Mouse (Mus musculus): ENCODE measurements at regions not wholly inside any gene's neighbourhood (a gene's known extent, or its start where the extent isn't known, plus 50 kb on each side); places are given as distances from the start of the nearest gene placed in this dataset.
"Not testable (repeated sequence)": the region's sequence is repeated elsewhere in the genome, so short reads cannot be mapped to it uniquely, and the experiment has no call there.

DNA sequence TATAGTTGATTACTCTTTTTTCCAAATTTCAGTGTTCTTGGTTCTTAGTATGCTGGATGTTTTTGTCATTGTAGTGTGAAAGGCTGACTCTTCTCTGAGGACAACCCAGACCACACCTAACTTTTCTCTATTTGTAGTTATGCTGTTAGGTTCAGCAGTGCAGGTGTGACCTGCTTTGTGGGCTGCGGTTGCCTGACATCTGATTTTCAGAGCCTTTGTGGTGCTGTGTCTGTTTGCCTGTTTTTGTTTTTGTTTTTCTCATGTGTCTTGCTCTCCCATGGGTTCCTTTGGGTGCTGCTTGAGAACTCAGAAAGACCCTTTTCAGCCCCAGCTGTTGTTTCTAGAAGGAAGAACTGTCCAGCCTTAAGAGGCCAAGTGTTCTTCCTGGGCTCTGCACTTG, 52.0 kb upstream of the Trpm1 start:
- DNase-seq (ENCODE audit: low spot score) (no peak), ATAC-seq (replicated peaks; ENCODE audit: low FRiP score, low TSS enrichment, low read depth) (no peak)
- H3K4me2 ChIP-seq (ENCODE audit: low read length) = no peak overlapping the region
- no peaks in the 10 kb centered on the region for H3K27me3 ChIP-seq (replicated peaks; ENCODE audit: control insufficient read depth, insufficient read depth, low read length)
- H3K27ac ChIP-seq (ENCODE audit: low read depth) = no peak overlapping the region
- no peaks in the 10 kb centered on the region for H3K36me3 ChIP-seq (ENCODE audit: control insufficient read depth, insufficient read depth, low read length)
- H3K9me3 ChIP-seq (ENCODE audit: control insufficient read depth, low read length) = 0 out of 2 replicates have a peak, but pooled peaks cover 4% of the 10 kb centered on the region
- no peaks in the 10 kb centered on the region for H3K4me1 ChIP-seq (replicated peaks; ENCODE audit: control insufficient read depth, insufficient read depth, low read length)
- H3K4me3 ChIP-seq (ENCODE audit: low read depth, low read length) = no peak overlapping the region
- no peak overlapping the region for H3K9ac ChIP-seq (ENCODE audit: low read length)
- 92% methylated on average over 1 of the region's 1 CpGs for WGBS

DNA sequence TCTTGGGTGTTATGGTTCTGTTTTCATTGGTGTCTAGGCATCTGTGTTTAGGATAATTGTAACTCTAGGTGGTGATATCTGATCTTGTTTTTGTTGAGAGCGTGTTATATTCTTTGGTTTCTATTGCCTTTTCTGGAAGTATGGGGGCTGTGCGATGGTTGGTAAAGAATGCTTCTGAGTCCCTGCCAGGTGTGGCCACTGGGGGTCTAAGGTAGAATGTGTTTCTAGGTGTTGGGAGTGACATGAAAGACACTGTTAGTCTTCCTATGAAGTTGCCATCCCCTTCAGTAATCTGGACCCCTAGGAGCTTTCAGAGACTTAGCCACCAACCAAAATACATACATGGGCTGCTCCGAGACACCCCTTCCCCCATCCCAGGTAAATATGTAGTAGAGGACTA, 54.0 kb upstream of the Trpm1 start:
- no peaks in the 10 kb centered on the region for H3K4me1 ChIP-seq (replicated peaks; ENCODE audit: control insufficient read depth, insufficient read depth, low read length)
- ATAC-seq (replicated peaks; ENCODE audit: low FRiP score, low TSS enrichment, low read depth) = no peak
- no peak overlapping the region for H3K4me2 ChIP-seq (ENCODE audit: low read length)
- H3K36me3 ChIP-seq (ENCODE audit: control insufficient read depth, insufficient read depth, low read length) = no peaks in the 10 kb centered on the region
- 93% methylated on average over 3 of the region's 3 CpGs for WGBS
- no peaks in the 10 kb centered on the region for H3K9me3 ChIP-seq (ENCODE audit: control insufficient read depth, low read length)
- no peak overlapping the region for H3K27ac ChIP-seq (ENCODE audit: low read depth)
- H3K27me3 ChIP-seq (replicated peaks; ENCODE audit: control insufficient read depth, insufficient read depth, low read length) = no peaks in the 10 kb centered on the region
- no peak for DNase-seq (ENCODE audit: low spot score)
- H3K4me3 ChIP-seq (ENCODE audit: low read depth, low read length) = no peak overlapping the region
- no peak overlapping the region for H3K9ac ChIP-seq (ENCODE audit: low read length)

DNA sequence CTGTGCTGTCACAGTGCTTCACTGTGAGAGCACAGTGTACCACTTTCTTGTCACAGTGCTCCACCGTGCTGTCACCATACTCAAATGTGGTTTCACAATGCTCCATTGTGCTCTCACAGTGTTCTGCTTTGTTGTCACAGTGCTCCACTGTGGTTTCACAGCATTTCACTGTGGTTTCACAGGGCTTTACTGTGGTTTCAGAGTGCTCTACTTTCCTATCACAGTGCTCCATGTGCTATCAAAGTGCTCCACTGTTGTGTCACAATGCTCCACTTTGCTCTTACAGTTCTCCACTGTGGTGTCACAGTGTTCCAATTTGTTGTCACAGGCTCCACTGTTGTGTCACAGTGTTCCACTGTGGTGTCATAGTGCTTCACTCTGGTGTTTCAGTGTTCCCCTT, 63.6 kb upstream of the Trpm1 start:
- Histone ChIP-seq H3K4me1 (replicated peaks; ENCODE audit: control insufficient read depth, insufficient read depth, low read length) (no peaks in the 10 kb centered on the region), H3K9me3 (ENCODE audit: control insufficient read depth, low read length) (no peaks in the 10 kb centered on the region), H3K9ac (ENCODE audit: low read length) (no peak overlapping the region), H3K4me2 (ENCODE audit: low read length) (no peak overlapping the region), H3K36me3 (ENCODE audit: control insufficient read depth, insufficient read depth, low read length) (no peaks in the 10 kb centered on the region), H3K27ac (ENCODE audit: low read depth) (no peak overlapping the region), H3K27me3 (replicated peaks; ENCODE audit: control insufficient read depth, insufficient read depth, low read length) (no peaks in the 10 kb centered on the region), H3K4me3 (ENCODE audit: low read depth, low read length) (no peak overlapping the region)
- DNase-seq (ENCODE audit: low spot score) = no peak
- WGBS = 76% methylated on average over 1 of the region's 1 CpGs
- no peak for ATAC-seq (replicated peaks; ENCODE audit: low FRiP score, low TSS enrichment, low read depth)

DNA sequence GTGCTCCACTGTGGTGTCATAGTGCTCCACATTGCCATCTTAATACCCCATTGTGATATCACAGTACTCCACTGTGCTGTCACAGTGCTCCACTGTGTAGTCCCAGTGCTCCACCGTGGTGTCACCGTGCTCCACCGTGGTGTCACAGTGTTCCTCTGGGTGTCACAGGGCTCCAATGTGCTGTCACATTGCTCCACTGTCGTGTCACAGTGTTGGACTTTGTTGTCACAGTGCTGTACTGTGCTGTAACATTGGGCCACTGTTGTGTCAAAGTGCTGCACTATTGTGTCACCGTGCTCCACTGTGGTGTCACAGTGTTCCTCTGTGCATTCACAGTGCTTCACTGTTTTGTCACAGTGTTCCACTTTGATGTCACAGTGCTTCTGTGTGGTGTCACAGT, 64.6 kb upstream of the Trpm1 start:
- no peak for DNase-seq (ENCODE audit: low spot score)
- Histone ChIP-seq H3K9me3 (ENCODE audit: control insufficient read depth, low read length) (no peaks in the 10 kb centered on the region), H3K4me3 (ENCODE audit: low read depth, low read length) (no peak overlapping the region), H3K27me3 (replicated peaks; ENCODE audit: control insufficient read depth, insufficient read depth, low read length) (no peaks in the 10 kb centered on the region), H3K9ac (ENCODE audit: low read length) (no peak overlapping the region), H3K4me2 (ENCODE audit: low read length) (no peak overlapping the region), H3K36me3 (ENCODE audit: control insufficient read depth, insufficient read depth, low read length) (no peaks in the 10 kb centered on the region), H3K4me1 (replicated peaks; ENCODE audit: control insufficient read depth, insufficient read depth, low read length) (no peaks in the 10 kb centered on the region), H3K27ac (ENCODE audit: low read depth) (no peak overlapping the region)
- ATAC-seq (replicated peaks; ENCODE audit: low FRiP score, low TSS enrichment, low read depth) = no peak
- WGBS = 88% methylated on average over 5 of the region's 5 CpGs

DNA sequence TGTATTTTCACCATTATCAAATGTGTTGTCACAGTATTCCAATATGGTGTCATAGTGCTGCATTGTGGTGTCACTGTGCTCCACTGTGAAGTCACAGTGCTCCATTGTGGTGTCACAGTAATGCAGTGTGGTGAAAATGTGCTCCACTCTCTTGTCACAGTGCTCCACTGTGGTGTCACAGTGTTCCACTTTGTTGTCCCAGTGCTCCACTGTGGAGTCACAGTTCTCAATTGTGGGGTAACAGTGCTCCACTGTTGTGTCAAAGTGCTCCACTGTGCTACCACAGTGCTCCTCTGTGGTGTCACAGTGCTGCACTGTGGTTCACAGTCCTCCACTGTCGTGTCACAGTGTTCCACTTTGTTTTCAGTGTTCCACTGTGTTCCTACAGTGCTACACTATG, 69.7 kb upstream of the Trpm1 start:
- not testable (repeated sequence) for ATAC-seq (replicated peaks; ENCODE audit: low FRiP score, low TSS enrichment, low read depth); DNase-seq (ENCODE audit: low spot score); H3K4me3 ChIP-seq (ENCODE audit: low read depth, low read length); H3K27me3 ChIP-seq (replicated peaks; ENCODE audit: control insufficient read depth, insufficient read depth, low read length); H3K27ac ChIP-seq (ENCODE audit: low read depth); H3K36me3 ChIP-seq (ENCODE audit: control insufficient read depth, insufficient read depth, low read length); H3K9ac ChIP-seq (ENCODE audit: low read length); H3K9me3 ChIP-seq (ENCODE audit: control insufficient read depth, low read length); H3K4me2 ChIP-seq (ENCODE audit: low read length); H3K4me1 ChIP-seq (replicated peaks; ENCODE audit: control insufficient read depth, insufficient read depth, low read length)
- WGBS = 60% methylated on average over 1 of the region's 1 CpGs

DNA sequence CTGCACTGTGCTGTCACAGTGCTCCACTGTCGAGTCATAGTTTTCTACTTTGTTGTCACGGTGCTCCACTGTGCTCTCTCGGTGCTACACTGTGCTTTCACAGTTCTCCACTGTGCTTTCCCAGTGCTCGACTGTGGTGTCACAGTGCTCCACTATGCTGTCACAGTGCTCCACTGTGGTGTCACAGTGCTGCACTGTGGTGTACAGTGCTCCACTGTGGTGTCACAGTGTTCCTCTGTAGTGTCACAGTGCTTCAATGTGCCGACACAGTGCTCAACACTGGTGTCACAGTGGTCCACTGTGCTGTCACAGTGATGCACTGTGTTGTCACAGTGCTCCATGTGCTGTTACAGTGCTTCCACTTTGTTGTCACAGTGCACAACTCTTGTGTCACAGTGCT, 71.0 kb upstream of the Trpm1 start:
- WGBS = 83% methylated on average over 5 of the region's 5 CpGs
- Histone ChIP-seq H3K9ac (ENCODE audit: low read length) (no peak overlapping the region), H3K4me1 (replicated peaks; ENCODE audit: control insufficient read depth, insufficient read depth, low read length) (no peaks in the 10 kb centered on the region), H3K27me3 (replicated peaks; ENCODE audit: control insufficient read depth, insufficient read depth, low read length) (no peaks in the 10 kb centered on the region), H3K27ac (ENCODE audit: low read depth) (no peak overlapping the region), H3K4me2 (ENCODE audit: low read length) (no peak overlapping the region), H3K36me3 (ENCODE audit: control insufficient read depth, insufficient read depth, low read length) (no peaks in the 10 kb centered on the region), H3K9me3 (ENCODE audit: control insufficient read depth, low read length) (no peaks in the 10 kb centered on the region), H3K4me3 (ENCODE audit: low read depth, low read length) (no peak overlapping the region)
- DNase-seq (ENCODE audit: low spot score) = no peak
- ATAC-seq (replicated peaks; ENCODE audit: low FRiP score, low TSS enrichment, low read depth) = no peak

DNA sequence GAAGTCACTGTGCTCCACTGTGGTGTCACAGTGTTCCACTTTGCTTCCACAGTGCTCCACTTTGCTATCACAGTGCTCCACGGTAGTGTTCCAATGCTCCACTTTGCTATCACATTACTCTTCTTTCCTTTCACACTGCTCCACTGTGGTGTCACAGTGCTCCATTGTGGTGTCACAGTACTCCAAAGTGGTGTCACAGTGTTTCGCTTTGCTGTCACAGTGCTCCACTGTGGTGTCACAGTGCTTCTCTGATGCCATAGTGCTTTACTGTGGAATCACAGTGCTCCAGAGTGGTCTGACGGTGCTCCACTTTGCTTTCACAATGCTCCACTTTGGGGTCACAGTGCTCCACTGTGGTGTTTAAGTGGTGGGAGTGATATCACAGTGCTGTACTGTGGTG, 71.4 kb upstream of the Trpm1 start:
- Histone ChIP-seq H3K27ac (ENCODE audit: low read depth) (no peak overlapping the region), H3K27me3 (replicated peaks; ENCODE audit: control insufficient read depth, insufficient read depth, low read length) (no peaks in the 10 kb centered on the region), H3K9ac (ENCODE audit: low read length) (no peak overlapping the region), H3K4me3 (ENCODE audit: low read depth, low read length) (no peak overlapping the region), H3K9me3 (ENCODE audit: control insufficient read depth, low read length) (no peaks in the 10 kb centered on the region), H3K4me2 (ENCODE audit: low read length) (no peak overlapping the region), H3K4me1 (replicated peaks; ENCODE audit: control insufficient read depth, insufficient read depth, low read length) (no peaks in the 10 kb centered on the region), H3K36me3 (ENCODE audit: control insufficient read depth, insufficient read depth, low read length) (no peaks in the 10 kb centered on the region)
- WGBS = 81% methylated on average over 3 of the region's 3 CpGs
- DNase-seq (ENCODE audit: low spot score) (peak; percentile 51), ATAC-seq (replicated peaks; ENCODE audit: low FRiP score, low TSS enrichment, low read depth) (no peak)

DNA sequence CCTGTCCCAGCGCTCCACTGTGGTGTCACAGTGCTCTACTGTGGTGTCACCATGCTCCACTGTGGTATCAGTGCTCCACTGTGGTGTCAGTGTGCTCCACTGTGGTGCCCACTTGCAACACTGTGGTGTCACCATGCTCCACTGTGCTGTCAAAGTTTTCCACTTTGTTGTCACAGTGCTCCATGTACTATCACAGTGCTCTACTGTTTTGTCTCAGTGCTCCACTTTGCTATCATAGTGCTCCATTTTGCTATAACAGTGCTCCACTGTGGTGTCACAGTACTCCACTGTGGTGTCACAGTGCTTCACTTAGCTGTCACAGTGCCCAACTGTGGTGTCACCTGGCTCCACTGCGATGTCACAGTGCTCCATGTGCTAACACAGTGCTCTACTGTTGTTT, 72.0 kb upstream of the Trpm1 start:
- Histone ChIP-seq H3K36me3 (ENCODE audit: control insufficient read depth, insufficient read depth, low read length) (no peaks in the 10 kb centered on the region), H3K9me3 (ENCODE audit: control insufficient read depth, low read length) (no peaks in the 10 kb centered on the region), H3K4me2 (ENCODE audit: low read length) (no peak overlapping the region), H3K4me3 (ENCODE audit: low read depth, low read length) (no peak overlapping the region), H3K27ac (ENCODE audit: low read depth) (no peak overlapping the region), H3K9ac (ENCODE audit: low read length) (no peak overlapping the region), H3K27me3 (replicated peaks; ENCODE audit: control insufficient read depth, insufficient read depth, low read length) (no peaks in the 10 kb centered on the region), H3K4me1 (replicated peaks; ENCODE audit: control insufficient read depth, insufficient read depth, low read length) (no peaks in the 10 kb centered on the region)
- WGBS = 60% methylated on average over 2 of the region's 2 CpGs
- DNase-seq (ENCODE audit: low spot score) = peak; percentile 46
- ATAC-seq (replicated peaks; ENCODE audit: low FRiP score, low TSS enrichment, low read depth) = no peak

DNA sequence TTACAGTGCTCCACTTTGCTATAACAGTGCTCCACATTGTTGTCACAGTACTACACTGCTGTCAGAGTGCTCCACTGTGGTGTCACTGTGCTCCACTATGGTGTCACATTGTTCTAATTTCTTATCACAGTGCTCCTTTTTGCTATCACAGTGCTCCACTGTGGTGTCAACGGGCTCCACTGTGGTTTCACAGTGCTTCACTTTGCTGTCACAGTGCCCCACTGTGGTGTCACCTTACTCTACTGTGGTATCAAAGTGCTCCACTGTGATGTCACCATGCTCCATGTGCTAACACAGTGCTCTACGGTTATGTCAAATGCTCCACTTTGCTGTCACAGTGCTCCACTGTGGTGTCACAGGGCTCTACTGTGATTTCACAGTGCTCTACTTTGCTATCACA, 72.6 kb upstream of the Trpm1 start:
- Histone ChIP-seq H3K4me1 (replicated peaks; ENCODE audit: control insufficient read depth, insufficient read depth, low read length) (no peaks in the 10 kb centered on the region), H3K27me3 (replicated peaks; ENCODE audit: control insufficient read depth, insufficient read depth, low read length) (no peaks in the 10 kb centered on the region), H3K27ac (ENCODE audit: low read depth) (no peak overlapping the region), H3K36me3 (ENCODE audit: control insufficient read depth, insufficient read depth, low read length) (no peaks in the 10 kb centered on the region), H3K9ac (ENCODE audit: low read length) (no peak overlapping the region), H3K9me3 (ENCODE audit: control insufficient read depth, low read length) (no peaks in the 10 kb centered on the region), H3K4me3 (ENCODE audit: low read depth, low read length) (no peak overlapping the region), H3K4me2 (ENCODE audit: low read length) (no peak overlapping the region)
- peak; percentile 49 for DNase-seq (ENCODE audit: low spot score)
- 93% methylated on average over 2 of the region's 2 CpGs for WGBS
- ATAC-seq (replicated peaks; ENCODE audit: low FRiP score, low TSS enrichment, low read depth) = no peak
